Mouse (Mus musculus) brain, embryonic 14.5 days (tissue): ENCODE results near the gene Wnt10b.

ENCODE experiments used
- CTCF ChIP-seq: fragments of 200-500 bp; IDR thresholded peaks from 2 replicates; pipeline ENCODE4 v1.5.1; 2012; ENCODE audit warnings: inconsistent platforms, mild to moderate bottlenecking, moderate library complexity, borderline replicate concordance; ENCODE audit not compliant: insufficient read depth, insufficient read length; ENCODE audit errors: extremely low read depth
- POLR2A ChIP-seq: fragments of 200-500 bp; IDR thresholded peaks from 2 replicates; pipeline ENCODE4 v1.6.1; 2012; ENCODE audit warnings: mild to moderate bottlenecking, inconsistent platforms, borderline replicate concordance; ENCODE audit not compliant: poor library complexity, insufficient read depth, insufficient read length, severe bottlenecking; ENCODE audit errors: extremely low read depth

- no peak for TF ChIP-seq CTCF
- TF ChIP-seq POLR2A: no peak
These were observed 41.4 kb downstream of the Wnt10b start for GRCm38 (mm10) chr15:98736521-98736920.
